Mouse (Mus musculus) cortical plate, adult 2 months (tissue): Measurements from ENCODE around the gene Stbd1.

Source experiments
- CTCF ChIP-seq: fragments of 200-500 bp; IDR thresholded peaks from 2 replicates; pipeline ENCODE4 v1.5.1; 2011; ENCODE audit warnings: mild to moderate bottlenecking, control low read depth, low read length; ENCODE audit not compliant: insufficient read depth; ENCODE audit errors: extremely low read depth
- POLR2A ChIP-seq: fragments of 200-500 bp; IDR thresholded peaks from 2 replicates; pipeline ENCODE4 v1.6.1; 2011; ENCODE audit warnings: mild to moderate bottlenecking, low read length, control low read depth; ENCODE audit not compliant: insufficient read depth; ENCODE audit errors: extremely low read depth

DNA sequence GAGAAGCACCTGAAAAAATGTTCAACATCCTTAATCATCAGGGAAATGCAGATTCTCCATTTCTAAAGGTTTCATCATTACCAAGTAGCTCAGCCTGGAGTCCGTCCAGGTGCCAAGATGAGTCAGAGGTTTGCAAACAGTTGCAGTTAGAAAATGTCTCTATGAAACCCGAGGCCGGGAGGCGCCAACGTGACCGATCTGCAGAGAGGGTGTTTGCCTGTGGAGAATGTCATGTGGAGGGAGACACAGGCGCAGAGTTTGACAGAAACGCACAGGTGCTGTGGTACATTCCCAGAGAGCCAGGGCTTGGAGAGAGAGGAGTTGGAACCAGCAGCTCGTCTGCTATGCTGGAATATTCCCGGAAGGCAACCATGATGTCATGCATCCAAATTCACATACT, 3.8 kb upstream of the Stbd1 start:
- no peak for TF ChIP-seq POLR2A
- no peak for TF ChIP-seq CTCF
